Mouse (Mus musculus): Measurements from ENCODE around the gene Vtn.

DNA sequence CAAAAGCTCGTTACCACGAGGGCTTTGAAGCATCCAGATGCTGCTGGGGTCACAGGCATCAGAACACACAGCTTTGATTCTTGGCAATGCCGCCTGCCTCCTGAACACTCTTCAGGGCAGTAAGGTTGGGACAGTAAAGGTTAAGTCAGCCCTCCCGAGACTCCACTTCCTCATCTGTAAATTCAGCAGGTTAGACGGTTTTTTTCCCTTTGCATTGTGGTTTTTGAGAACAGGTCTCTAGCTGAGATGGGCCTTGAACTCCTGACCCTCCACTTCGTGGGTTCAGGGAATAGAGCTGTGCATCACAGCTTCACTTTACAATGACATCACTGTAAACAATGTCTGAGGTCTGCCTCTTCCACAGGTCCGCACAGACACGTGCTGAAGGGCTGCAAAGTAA is 46.3 kb downstream of the Vtn start:
- TF ChIP-seq CTCF (IDR thresholded peaks at IDR 0.05; ENCODE audit: low read depth, low read length): no peak
- TF ChIP-seq GATA1 (IDR thresholded peaks at IDR 0.05; ENCODE audit: borderline replicate concordance, low read length): no peak
- no peak for TF ChIP-seq TAL1 (conservative IDR thresholded peaks at IDR 0.05; ENCODE audit: low read depth, low read length)
- TF ChIP-seq POLR2AphosphoS5 (IDR thresholded peaks at IDR 0.05; ENCODE audit: insufficient replicate concordance, low read depth, low read length): no peak
- no peak for TF ChIP-seq GATA2 (IDR thresholded peaks at IDR 0.05; ENCODE audit: borderline replicate concordance, low read depth, low read length)

All from G1E (cell line).